Mouse (Mus musculus) C2C12 (cell line): ENCODE data around the gene Gpx4.

Experiments used
- CEBPB ChIP-seq: IDR thresholded peaks from one replicate; pipeline ENCODE4 v1.6.1; 2011; ENCODE audit warnings: low read depth, mild to moderate bottlenecking, control low read depth, moderate library complexity
- CTCF ChIP-seq: IDR thresholded peaks from one replicate; pipeline ENCODE4 v1.5.1; 2011; ENCODE audit not compliant: control insufficient read depth, insufficient read depth, insufficient read length
- MAX ChIP-seq: IDR thresholded peaks from one replicate; pipeline ENCODE4 v1.6.1; 2011; ENCODE audit warnings: mild to moderate bottlenecking, control low read depth
- MYOD1 ChIP-seq: IDR thresholded peaks from one replicate; pipeline ENCODE4 v1.6.1; 2011; ENCODE audit warnings: low read depth; ENCODE audit not compliant: control insufficient read depth, insufficient read length
- USF1 ChIP-seq: IDR thresholded peaks from one replicate; pipeline ENCODE4 v1.6.1; 2011; ENCODE audit warnings: low read depth, mild to moderate bottlenecking, control low read depth, moderate library complexity

- TF ChIP-seq MAX (no peak), CTCF (no peak), USF1 (no peak), CEBPB (no peak), MYOD1 (no peak)
Observed at GRCm38 (mm10) chr10:80016931-80017330, 30.0 kb upstream of the Gpx4 start.
